Mouse (Mus musculus) CH12F3 (cell line): ENCODE measurements around the gene Gm21830.
"Not testable (repeated sequence)": the region's sequence is repeated elsewhere in the genome, so short reads cannot be mapped to it uniquely, and the experiment has no call there.

Experiments
- in situ Hi-C: fragments of 300-500 bp; cut with MboI; formaldehyde crosslinking; loops from 2 replicates; pipeline ENCODE4 v1.14.3; 2020; ENCODE audit warnings: low sequenced_read_pairs

Gm21830 gene

DNA sequence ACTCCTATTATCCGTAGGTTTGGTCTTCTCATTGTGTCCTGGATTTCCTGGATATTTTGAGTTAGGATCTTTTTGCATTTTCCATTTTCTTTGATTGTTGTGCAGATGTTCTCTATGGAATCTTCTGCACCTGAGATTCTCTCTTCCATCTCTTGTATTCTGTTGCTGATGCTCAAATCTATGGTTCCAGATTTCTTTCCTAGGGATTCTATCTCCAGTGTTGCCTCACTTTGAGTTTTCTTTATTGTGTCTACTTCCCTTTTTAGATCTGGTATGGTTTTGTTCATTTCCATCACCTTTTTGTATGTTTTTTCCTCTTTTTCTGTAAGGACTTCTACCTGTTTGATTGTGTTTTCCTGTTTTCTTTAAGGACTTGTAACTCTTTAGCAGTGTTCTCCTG lies at the start of gene Gm21830:
Gm21830 (plus strand) TSS at position 301 of the 400 bp plus-strand sequence.
- in situ Hi-C loops = not testable (repeated sequence)

DNA sequence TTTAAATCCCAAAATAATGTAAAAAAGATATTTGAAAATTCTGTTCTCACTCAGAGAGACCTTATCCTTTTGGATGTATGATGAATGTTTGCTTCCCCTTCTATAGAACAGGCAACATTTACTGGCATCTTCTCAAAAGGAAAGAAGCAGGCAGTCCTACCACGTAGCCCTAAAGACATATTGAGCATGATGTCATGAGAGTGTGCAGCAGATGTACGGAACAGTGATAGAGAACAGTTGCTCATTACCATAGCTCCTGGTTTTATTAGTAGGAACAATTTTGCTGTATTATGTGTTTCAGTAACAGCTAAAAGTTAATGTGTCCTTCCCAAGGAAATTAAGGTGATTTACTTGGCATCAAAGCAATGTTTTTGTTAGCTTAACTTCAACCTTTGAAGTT lies 49.0 kb upstream of the Gm21830 start:
- in situ Hi-C loops = no loop called here

DNA sequence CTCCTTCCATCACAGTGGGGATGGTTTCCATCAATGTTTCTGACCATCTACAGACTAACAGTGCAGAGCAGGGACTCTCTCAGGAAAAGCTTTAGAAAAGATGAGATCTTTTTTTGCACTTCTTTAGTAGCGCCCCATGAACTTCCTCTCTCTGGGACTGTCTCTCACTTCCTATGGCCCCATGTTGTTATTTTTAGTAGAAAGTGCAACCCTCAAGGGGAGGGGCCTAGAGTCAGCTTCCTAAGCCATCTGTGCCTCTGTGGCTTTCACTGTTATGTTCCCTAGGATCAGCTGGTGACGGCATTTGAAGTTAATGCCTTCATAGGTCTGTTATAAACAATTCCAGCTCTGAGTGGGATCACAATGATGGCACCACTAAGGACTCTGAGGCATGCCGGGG lies 35.0 kb upstream of the Gm21830 start:
- in situ Hi-C loops = no loop called here

DNA sequence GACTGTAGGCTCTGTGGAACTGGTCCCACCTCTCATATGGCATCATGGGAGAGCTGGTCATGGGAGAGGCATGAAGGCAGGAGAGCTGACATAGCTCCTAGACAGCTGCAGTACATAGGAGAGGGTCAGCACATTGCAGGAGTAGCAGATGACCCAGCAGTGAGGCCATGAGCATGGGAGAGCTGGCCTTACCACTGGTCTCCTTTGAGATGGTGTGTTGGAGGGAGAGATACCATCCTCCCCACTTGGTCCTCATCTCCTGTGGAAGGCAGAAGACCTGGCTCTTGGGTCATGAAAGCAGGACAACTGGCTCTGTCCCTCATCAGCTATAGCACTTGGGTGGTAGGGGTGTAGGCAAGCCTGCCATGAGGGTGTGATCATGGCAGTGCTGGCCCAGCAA lies 7.3 kb downstream of the Gm21830 start:
- in situ Hi-C loops = no loop called here

DNA sequence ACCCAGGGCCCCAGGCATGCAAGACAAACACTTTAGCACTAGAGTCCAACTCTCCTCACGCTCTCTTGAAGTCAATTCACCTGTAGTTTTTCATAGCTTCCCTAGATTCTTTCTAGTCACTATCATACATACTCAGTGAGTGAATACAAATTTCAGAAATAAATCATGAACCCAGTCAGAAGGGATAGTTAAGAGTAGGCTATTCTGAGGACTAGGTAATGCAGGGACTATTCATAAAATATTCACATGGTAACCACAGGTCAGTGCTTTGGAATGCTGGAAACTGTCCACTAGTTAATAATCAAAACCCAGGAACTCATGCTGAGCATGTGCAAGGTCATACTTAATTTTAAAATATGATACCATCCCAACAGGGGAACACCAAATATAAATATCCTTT lies 9.3 kb downstream of the Gm21830 start:
- in situ Hi-C loops = no loop called here

DNA sequence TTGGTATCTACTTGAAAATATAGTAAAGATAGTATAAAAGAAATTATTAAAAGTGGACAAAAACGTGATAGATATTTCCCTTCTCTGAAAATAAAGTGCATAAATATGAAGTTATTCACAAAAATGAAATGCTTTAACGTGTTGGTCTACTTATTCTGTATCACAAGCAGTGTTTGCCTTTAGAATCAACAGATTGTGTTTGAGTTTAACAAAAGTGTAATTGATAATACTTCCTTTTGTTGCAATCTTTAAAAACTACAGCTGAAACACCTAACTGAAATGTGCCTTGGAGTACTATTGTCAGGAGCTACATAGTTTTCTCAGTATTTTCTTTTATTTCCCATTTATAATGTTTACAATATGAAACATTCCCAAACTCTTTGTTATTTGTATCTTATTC lies 19.6 kb downstream of the Gm21830 start, which contains the start of gene Gm26727:
Gm26727 (minus strand) TSS at position 101 of the 400 bp plus-strand sequence.
- in situ Hi-C loops = no loop called here

DNA sequence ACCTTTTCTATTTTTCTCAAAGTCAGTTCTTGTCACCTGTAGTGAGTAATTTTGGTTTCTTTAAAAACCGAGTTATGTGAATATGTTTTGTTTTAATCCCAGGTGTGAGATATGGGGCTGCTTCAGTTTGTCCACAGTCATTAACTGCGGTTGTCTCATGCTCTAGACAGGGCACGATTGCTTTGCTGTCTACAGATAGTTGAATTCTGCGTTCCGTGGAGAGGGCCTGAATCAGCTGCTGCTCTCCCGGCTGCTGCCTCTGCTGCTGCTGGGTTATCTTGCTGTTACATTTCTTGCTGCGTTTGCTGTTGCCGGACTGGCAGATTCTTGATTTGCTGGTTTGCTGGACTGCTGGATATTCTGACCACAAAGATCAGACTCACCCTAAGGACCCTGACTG lies 24.8 kb downstream of the Gm21830 start:
- in situ Hi-C loops = no loop called here

DNA sequence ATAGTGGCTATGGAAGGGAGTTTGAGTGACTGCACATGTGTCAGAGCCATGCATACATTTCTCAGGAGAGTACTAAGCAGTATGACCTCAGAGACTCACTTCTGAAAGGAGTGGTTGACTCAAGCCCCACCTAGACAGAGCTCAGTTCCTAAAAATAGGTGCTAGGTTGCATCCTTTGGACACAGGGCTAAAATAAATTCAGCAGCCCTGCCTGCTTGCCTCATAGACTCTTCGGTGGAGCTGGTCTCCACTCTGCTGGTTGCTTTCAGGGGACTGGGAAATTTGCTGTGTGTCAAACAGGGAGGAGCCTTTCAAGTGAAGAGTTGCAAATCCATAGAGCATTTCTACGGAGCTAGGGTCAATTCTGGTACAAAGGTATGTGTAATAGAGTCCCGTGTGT lies 32.3 kb downstream of the Gm21830 start, which contains the start of gene Xirp2:
Xirp2 (plus strand) TSS at position 223 of the 400 bp plus-strand sequence.
- in situ Hi-C loops = no loop called here

DNA sequence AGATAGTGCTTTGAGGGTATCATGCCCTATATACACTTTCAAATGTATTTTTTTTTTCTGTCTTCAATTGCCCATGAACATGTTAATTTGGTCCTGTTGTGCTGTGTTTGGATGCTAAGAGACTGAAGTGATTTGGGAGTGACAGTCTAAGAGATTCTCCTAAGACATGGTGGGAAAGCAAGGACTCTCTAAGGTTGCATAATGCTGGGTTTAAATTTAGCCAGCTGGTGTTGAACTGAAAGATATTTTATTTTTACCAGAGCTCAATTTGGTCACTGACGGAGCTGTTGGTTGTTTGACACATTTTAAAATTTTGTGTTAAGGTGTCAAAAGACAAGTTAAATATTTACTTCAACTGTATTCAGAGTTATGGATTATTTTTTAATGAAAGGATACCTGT lies 33.2 kb downstream of the Gm21830 start:
- in situ Hi-C loops = no loop called here

DNA sequence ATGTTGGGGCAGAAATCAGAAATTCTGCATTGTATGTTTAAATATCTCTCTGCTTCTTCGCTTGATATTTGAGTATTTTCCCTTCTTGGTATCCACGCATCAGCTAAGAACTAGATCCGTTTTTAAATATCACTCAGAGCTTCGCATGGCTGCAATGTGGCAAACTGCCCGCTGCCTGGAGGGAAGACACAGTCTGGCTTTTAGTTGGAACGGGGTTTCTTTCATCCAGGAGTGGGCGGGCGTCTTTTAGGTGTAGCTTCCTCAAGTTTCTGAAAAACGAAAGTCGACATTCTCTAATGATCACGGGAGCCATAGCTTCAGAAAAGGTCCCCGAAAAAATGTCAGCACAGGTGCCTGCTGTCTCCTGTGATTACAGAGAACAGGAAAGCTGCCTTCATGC lies 33.7 kb downstream of the Gm21830 start:
- in situ Hi-C loops = no loop called here

DNA sequence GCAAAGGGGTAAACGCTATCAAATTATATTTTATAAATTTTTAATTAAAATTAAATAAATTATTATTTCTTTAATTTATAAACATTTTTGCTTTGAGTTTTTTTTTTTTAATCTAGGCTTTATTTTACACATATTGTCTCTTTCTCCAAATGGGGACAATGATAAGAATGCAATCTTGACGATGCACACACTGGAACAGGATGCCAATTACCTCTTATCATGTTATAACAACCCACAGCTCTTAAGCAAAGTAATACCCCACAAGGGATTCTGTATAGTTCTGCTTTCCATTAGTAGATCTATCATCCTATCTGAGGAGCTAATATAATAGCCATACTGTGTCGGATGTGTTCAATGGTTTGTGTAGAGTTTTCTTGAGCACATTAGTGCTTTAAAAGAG lies 47.3 kb downstream of the Gm21830 start:
- in situ Hi-C loops = no loop called here

DNA sequence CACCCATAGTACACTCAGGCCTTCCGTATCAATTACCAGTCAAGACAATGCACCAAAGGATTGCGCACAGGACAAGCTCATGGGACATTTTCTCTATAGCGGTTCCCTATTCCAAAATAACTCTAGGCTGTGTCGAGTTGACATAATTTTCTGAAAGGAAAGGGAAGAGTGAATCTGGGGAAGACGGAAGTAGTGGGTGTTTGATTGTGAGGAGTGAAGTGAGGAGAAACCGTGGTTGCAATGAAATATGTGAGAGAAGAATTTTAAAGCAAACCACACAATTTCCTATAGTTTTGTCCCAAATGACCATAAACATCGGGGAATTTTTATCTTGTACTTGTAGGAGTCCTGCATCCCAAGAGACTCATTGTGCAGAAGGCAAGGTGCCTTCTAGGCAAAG lies 53.5 kb downstream of the Gm21830 start:
- in situ Hi-C loops = no loop called here

DNA sequence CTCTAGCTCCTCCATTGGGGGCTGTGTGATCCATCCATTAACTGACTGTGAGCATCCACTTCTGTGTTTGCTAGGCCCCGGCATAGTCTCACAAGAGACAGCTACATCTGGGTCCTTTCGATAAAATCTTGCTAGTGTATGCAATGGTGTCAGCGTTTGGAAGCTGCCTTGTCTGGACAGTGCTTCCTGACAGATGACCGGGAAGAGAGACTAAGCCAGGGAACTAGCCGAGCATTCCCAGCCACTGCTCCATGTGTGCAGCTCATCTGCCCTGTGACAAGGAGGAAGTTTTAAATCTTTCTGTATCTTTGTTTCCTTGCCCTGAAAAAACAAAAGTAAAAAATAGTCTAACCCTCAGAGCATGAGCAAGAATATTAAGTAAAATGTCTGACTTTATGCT lies 56.5 kb downstream of the Gm21830 start:
- in situ Hi-C loops = not testable (repeated sequence)

DNA sequence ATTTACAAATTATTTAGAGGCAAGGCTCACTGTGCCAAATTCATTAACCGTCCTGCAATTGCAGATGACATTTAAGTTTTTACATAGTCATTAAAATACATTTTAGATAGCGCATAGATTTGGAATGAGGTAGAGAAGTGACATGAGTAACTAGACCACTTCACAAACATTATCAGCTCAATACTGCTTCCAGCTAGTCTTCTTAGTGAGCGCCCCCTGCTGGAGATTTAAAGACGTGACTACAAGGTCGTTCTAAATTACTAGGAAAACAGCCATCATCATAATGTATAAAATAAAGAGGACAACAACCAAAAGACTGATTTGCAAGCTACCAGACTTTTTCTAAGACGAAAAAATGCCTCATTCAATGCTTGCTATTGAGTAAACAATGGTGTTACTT lies 64.2 kb downstream of the Gm21830 start:
- in situ Hi-C loops = no loop called here

DNA sequence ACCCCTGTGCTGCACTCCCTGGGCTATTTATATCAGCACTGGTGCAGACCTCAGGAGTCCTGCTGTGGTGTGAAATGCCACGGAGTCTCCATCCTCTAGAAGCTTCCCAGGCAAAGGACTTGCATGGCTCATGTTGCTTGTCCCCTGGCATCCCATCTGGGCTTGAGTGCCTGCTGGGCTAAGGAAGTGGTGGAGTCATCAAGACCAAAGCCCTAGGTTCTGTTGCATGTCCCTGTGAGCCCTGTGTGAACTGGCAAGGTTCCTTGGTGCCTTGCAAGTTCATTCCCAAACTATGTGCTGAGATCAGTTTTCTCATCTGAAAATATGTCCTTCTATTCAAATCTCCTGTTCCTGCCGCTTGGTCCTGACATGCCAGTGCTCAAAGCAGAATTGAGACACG lies 67.5 kb downstream of the Gm21830 start:
- in situ Hi-C loops = no loop called here
